In the genomic region with DNA sequence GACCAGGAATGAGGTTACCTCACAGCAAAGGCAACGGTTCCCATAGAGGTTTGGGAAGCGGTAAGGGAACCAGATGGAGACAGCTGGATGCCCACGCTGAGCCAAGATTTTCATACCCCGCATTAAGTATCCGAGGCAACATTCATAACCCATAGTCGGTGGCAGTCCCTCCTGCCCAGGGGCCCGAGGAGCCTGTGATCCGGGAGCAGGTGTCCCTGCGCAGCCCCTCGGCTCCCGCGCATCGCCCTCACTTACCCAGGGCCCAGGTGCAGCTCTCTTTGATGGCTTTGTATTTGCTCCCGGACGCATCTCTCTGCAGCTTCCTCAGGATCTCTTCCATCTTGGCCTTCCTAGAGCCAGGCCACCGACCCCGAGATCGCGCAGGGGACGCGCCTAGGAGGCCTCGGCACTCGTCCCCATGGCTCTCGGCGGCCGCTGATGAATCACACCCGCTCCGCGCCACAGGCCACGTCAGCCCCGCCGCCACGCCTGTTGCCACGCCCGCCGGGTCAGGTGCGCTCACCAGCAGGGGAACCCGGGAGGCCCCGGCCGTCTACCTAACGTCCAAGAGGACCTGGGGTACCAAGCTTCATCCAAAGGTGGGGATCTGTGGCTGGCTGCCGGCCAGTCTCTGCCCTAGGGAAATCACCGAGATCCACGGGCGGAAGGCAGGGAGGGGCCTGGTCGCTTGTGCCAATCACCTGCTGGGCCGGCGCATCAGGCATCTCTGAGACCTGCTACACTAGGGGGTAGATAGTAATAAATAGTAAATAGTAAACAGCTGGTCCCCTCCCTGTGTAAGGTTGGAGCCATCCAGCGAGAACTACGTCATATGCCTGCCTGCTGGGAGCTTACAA, we compare ENCODE assay signal across 8 mouse cellular contexts. TPM values are rescaled to one million over a fixed set of nuclear protein-coding genes. Genes with fewer than 3 reads are reported as not detected.
DNase-seq lines count a peak whose midpoint lies in the region; ATAC-seq and TF ChIP-seq lines count a peak whose summit lies in the region.

Gene Arfgef3, minus strand, starts transcription at position 664 of the 857 bp plus-strand sequence.

- H3K4me3 ChIP-seq in erythroblast, embryonic 14.5 days (replicated peaks) = peak within 1 kb of the TSS; percentile 22
- peak within 1 kb of the TSS; percentile 57 for H3K4me3 ChIP-seq in embryonic facial prominence, embryonic 14.5 days (ENCODE audit: low read depth, low read length)
- peak within 1 kb of the TSS; percentile 65 for H3K4me3 ChIP-seq in heart, embryonic 11.5 days (ENCODE audit: low read depth, low read length)
- H3K4me3 ChIP-seq in limb, embryonic 10.5 days = peak within 1 kb of the TSS; percentile 55
- peak within 1 kb of the TSS; percentile 64 for H3K4me3 ChIP-seq in small intestine, adult 2 months (ENCODE audit: low read depth, low read length)

- no peaks in the 10 kb centered on the region for H3K36me3 ChIP-seq in erythroblast, embryonic 14.5 days (ENCODE audit: control insufficient read depth)
- no peaks in the 10 kb centered on the region for H3K36me3 ChIP-seq in embryonic facial prominence, embryonic 14.5 days (ENCODE audit: control insufficient read depth, insufficient read depth, low read length)
- no peaks in the 10 kb centered on the region for H3K36me3 ChIP-seq in heart, embryonic 11.5 days (ENCODE audit: control insufficient read depth, insufficient read depth, low read length)
- no peaks in the 10 kb centered on the region for H3K36me3 ChIP-seq in limb, embryonic 10.5 days
- H3K36me3 ChIP-seq in small intestine, adult 2 months (ENCODE audit: control insufficient read depth, insufficient read depth, low read length) = no peaks in the 10 kb centered on the region

- ATAC-seq in erythroblast, adult 5-6 weeks (replicated peaks; ENCODE audit: low FRiP score, poor library complexity, severe bottlenecking) = no peak
- peak; percentile 90 for ATAC-seq in embryonic facial prominence, embryonic 14.5 days (ENCODE audit: low read depth)
- no peak for ATAC-seq in heart, embryonic 11.5 days (replicated peaks; ENCODE audit: insufficient number of reproducible peaks, low FRiP score, low TSS enrichment)

- H3K4me2 ChIP-seq in embryonic facial prominence, embryonic 14.5 days (ENCODE audit: low read depth, low read length) = peak within 1 kb of the TSS; percentile 96
- peak within 1 kb of the TSS; percentile 71 for H3K4me2 ChIP-seq in heart, embryonic 11.5 days

- H3K9me3 ChIP-seq in erythroblast, embryonic 14.5 days (ENCODE audit: control insufficient read depth, low read length) = no peaks in the 10 kb centered on the region
- no peaks in the 10 kb centered on the region for H3K9me3 ChIP-seq in embryonic facial prominence, embryonic 14.5 days (ENCODE audit: control insufficient read depth, low read length)
- no peaks in the 10 kb centered on the region for H3K9me3 ChIP-seq in heart, embryonic 11.5 days (replicated peaks; ENCODE audit: control insufficient read depth, low read length)
- no peaks in the 10 kb centered on the region for H3K9me3 ChIP-seq in limb, embryonic 10.5 days (replicated peaks)

- no peak within 1 kb of the TSS; the same call in 1 of the 2 replicates for H3K27ac ChIP-seq in embryonic facial prominence, embryonic 14.5 days (replicated peaks; ENCODE audit: low read depth, low read length)
- no peak within 1 kb of the TSS for H3K27ac ChIP-seq in heart, embryonic 11.5 days (ENCODE audit: low read depth, low read length)
- no peak within 1 kb of the TSS for H3K27ac ChIP-seq in limb, embryonic 10.5 days
- 0 out of 2 replicates have a peak within 1 kb of the TSS, but pooled peaks have one; percentile 17 for H3K27ac ChIP-seq in small intestine, adult 2 months (ENCODE audit: insufficient read depth, low read depth, low read length)

- no peak for TF ChIP-seq CTCF in small intestine, adult 2 months (IDR thresholded peaks at IDR 0.05; ENCODE audit: extremely low read depth, insufficient read length, insufficient replicate concordance, low read depth, low read length)

- DNase-seq in embryonic facial prominence, embryonic 14.5 days (ENCODE audit: low spot score) = peak; percentile 42
- DNase-seq in kidney, adult 9 months = peak; percentile 40
- DNase-seq in limb, embryonic 10.5 days (ENCODE audit: low spot score) = peak; percentile 62
- DNase-seq in mesoderm, embryonic 11.5 days (ENCODE audit: low read depth, low spot score) = peak; percentile 31

- TF ChIP-seq POLR2A in small intestine, adult 2 months (IDR thresholded peaks at IDR 0.05; ENCODE audit: low read depth, low read length) = no peak

- H3K27me3 ChIP-seq in erythroblast, embryonic 14.5 days (ENCODE audit: control insufficient read depth) = peaks cover 11% of the 10 kb centered on the region
- H3K27me3 ChIP-seq in embryonic facial prominence, embryonic 14.5 days (replicated peaks; ENCODE audit: control insufficient read depth, insufficient read depth, low read length) = peaks cover 17% of the 10 kb centered on the region
- H3K27me3 ChIP-seq in heart, embryonic 11.5 days (ENCODE audit: control insufficient read depth, insufficient read depth, low read length) = peaks cover 16% of the 10 kb centered on the region
- H3K27me3 ChIP-seq in limb, embryonic 10.5 days (ENCODE audit: low read depth, poor library complexity, severe bottlenecking) = peaks cover 35% of the 10 kb centered on the region
- H3K27me3 ChIP-seq in small intestine, adult 2 months (ENCODE audit: control insufficient read depth, insufficient read depth, low read length) = no peaks in the 10 kb centered on the region

- under 1% methylated on average over 37 of the region's 50 CpGs for WGBS in embryonic facial prominence, embryonic 14.5 days
- whole genome bisulfite sequencing in heart, embryonic 11.5 days (ENCODE audit: insufficient replicate concordance) = 4% methylated on average over 49 of the region's 50 CpGs
- 3% methylated on average over 50 of the region's 50 CpGs for WGBS in limb, embryonic 10.5 days
- WGBS in small intestine, adult 2 months = 2% methylated on average over 50 of the region's 50 CpGs

- no peaks in the 10 kb centered on the region; the same call in 1 of the 2 replicates for H3K4me1 ChIP-seq in erythroblast, embryonic 14.5 days (ENCODE audit: control insufficient read depth)
- H3K4me1 ChIP-seq in embryonic facial prominence, embryonic 14.5 days (ENCODE audit: control insufficient read depth, insufficient read depth, low read length) = no peaks in the 10 kb centered on the region
- no peaks in the 10 kb centered on the region for H3K4me1 ChIP-seq in heart, embryonic 11.5 days (ENCODE audit: control insufficient read depth, insufficient read depth, low read length)
- H3K4me1 ChIP-seq in limb, embryonic 10.5 days = peaks cover 11% of the 10 kb centered on the region
- H3K4me1 ChIP-seq in small intestine, adult 2 months (ENCODE audit: control insufficient read depth, insufficient read depth, insufficient read length, low read length) = peaks cover 2% of the 10 kb centered on the region; the same call in 1 of the 2 replicates

- H3K9ac ChIP-seq in embryonic facial prominence, embryonic 14.5 days (ENCODE audit: low read depth, low read length) = peak within 1 kb of the TSS; percentile 65
- H3K9ac ChIP-seq in heart, embryonic 11.5 days (ENCODE audit: low read depth, low read length) = peak within 1 kb of the TSS; percentile 64

RNA-seq across cellular contexts. Expression of gene Arfgef3, which starts in this region (rescaled TPM):
- polyA plus RNA-seq in erythroblast, embryonic 14.5 days (2012) = under 0.01 TPM in 1 of 2 replicates, not detected in the other
- 0.58 TPM in 1 of 2 replicates, not detected in the other for total RNA-seq in erythroblast, adult 5-6 weeks (2015; ENCODE audit: low replicate concordance)
- total RNA-seq in erythroblast, adult 5-6 weeks (2017; ENCODE audit: low replicate concordance) = 0.09 TPM in 1 of 2 replicates, not detected in the other
- polyA plus RNA-seq in embryonic facial prominence, embryonic 14.5 days (2014; fragmentation: Nextera tagmentation; extraction: Ambion mirVana) = 1.5 and 1.6 TPM in 2 replicates
- polyA plus RNA-seq in heart, embryonic 11.5 days (2014; fragmentation: Nextera tagmentation; extraction: Ambion mirVana) = 0.32 and 0.56 TPM in 2 replicates
- 0.08 and 0.11 TPM in 2 replicates for polyA plus RNA-seq in limb, embryonic 10.5 days (2016; fragmentation: Nextera tagmentation; extraction: Ambion mirVana)
- 2.0 and 2.3 TPM in 2 replicates for polyA plus RNA-seq in small intestine, adult 2 months (2012; rRNA removed)

Comparison
In these comparisons a context has a peak if more than half of its experiments do, and no peak if none do; other contexts are left out.
1. Peak in DNase-seq and H3K4me3 ChIP-seq in limb, embryonic 10.5 days; RNA of the gene not detected or under 1 TPM.